Mouse (Mus musculus) CH12.LX (cell line): Measurements from ENCODE around the gene 1600012H06Rik.
"Not testable (repeated sequence)": the region's sequence is repeated elsewhere in the genome, so short reads cannot be mapped to it uniquely, and the experiment has no call there.

Experiments used
- CTCF ChIP-seq, 2 experiments: IDR thresholded peaks in 1 of 2; conservative IDR thresholded peaks in 1 of 2; 2 replicates each; pipeline ENCODE4 v1.5.1; 2011 to 2012; ENCODE audit warnings: low read depth in 2 of 2, low read length in 2 of 2, improper control_type of control experiment in 1 of 2, inconsistent platforms in 1 of 2, mild to moderate bottlenecking in 1 of 2, moderate library complexity in 1 of 2
- JUND ChIP-seq: conservative IDR thresholded peaks from 2 replicates; pipeline ENCODE4 v1.6.1; 2011; ENCODE audit warnings: low read depth, low read length, improper control_type of control experiment
- POLR2A ChIP-seq: IDR thresholded peaks from 2 replicates; pipeline ENCODE4 v1.6.1; 2011; ENCODE audit warnings: low read depth, mild to moderate bottlenecking, improper control_type of control experiment, low read length
- UBTF ChIP-seq: IDR thresholded peaks from 2 replicates; pipeline ENCODE4 v1.6.1; 2012; ENCODE audit warnings: low read depth, mild to moderate bottlenecking, inconsistent platforms, low read length, improper control_type of control experiment, moderate library complexity

DNA sequence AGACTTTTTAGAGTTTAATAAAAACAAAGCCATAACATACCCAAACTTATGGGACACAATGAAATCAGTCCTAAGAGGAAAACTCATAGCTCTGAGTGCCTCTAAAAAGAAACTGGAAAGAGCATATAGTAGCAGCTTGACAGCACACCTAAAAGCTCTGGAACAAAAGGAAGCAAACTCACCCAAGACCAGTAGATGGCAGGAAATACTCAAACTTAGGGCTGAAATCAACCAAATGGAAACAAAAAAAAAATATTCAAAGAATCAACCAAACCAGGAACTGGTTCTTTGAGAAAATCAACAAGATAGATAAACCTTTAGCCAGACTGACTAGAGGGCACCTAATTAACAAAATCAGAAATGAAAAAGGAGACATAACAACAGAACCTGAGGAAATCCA lies 47.9 kb upstream of the 1600012H06Rik start:
- peak in 1 of 2 experiments; percentile 62; a peak in 2 of 4 replicates for TF ChIP-seq CTCF (conservative IDR thresholded peaks at IDR 0.05 in 1 of 2, IDR thresholded peaks at IDR 0.05 in 1 of 2; ENCODE audit: low read depth in 2 of 2, low read length in 2 of 2)
- TF ChIP-seq POLR2A, JUND, UBTF: not testable (repeated sequence)
